Mouse (Mus musculus) subcutaneous adipose tissue, adult 2 months (tissue): ENCODE results near the gene Sf3b3. TPM values are rescaled to one million over a fixed set of nuclear protein-coding genes. Genes with fewer than 3 reads are reported as not detected.

Experiments used
- polyA plus RNA-seq: library from polyadenylated mRNA; depleted of rRNA; stranded (reverse); fragments of >200 nt; gene quantifications from 2 replicates; pipeline ENCODE4 v1.2.3, GENCODE M21; 2012; ENCODE audit warnings: low replicate concordance; rRNA removed

Gene Sf3b3
- polyA plus RNA-seq: 27.1 and 72.0 TPM in 2 replicates

GRCm38 (mm10) chr8:110846405-110847170 is at the start of gene Sf3b3, which contains the start of gene Cog4:
Gene Sf3b3, minus strand, starts transcription at chr8:110846787.
Gene Cog4, plus strand, starts transcription at chr8:110846600.

GRCm38 (mm10) chr8:110805669-110806068 is 40.9 kb downstream of the Sf3b3 start, which contains the start of gene Il34:
Gene Il34, minus strand, starts transcription at chr8:110805924.

Other genes with a start within 250 kb of the Sf3b3 start
- gene Vac14, start 228.2 kb downstream of the Sf3b3 start, polyA plus RNA-seq: 65.9 and 95.1 TPM in 2 replicates
- gene Mtss1l, start 125.3 kb downstream of the Sf3b3 start, polyA plus RNA-seq: 69.7 and 127 TPM in 2 replicates
- gene Il34, start 40.9 kb downstream of the Sf3b3 start, polyA plus RNA-seq: 19.1 and 59.2 TPM in 2 replicates
- gene Cog4, start 187 bp downstream of the Sf3b3 start, polyA plus RNA-seq: 56.8 and 79.9 TPM in 2 replicates
- 13.1 and 27.4 TPM in 2 replicates for gene Fuk, start 55.7 kb upstream of the Sf3b3 start, polyA plus RNA-seq
- gene St3gal2, start 73.1 kb upstream of the Sf3b3 start, polyA plus RNA-seq: 41.5 and 46.8 TPM in 2 replicates
- 25.6 and 40.0 TPM in 2 replicates for gene Ddx19a, start 151.0 kb upstream of the Sf3b3 start, polyA plus RNA-seq
- 4.7 and 5.4 TPM in 2 replicates for gene Ddx19b, start 185.0 kb upstream of the Sf3b3 start, polyA plus RNA-seq
- 33.2 and 50.3 TPM in 2 replicates for gene Aars, start 186.4 kb upstream of the Sf3b3 start, polyA plus RNA-seq
- not detected in 2 replicates for gene Exosc6, start 209.6 kb upstream of the Sf3b3 start, polyA plus RNA-seq
- 0.09 and 0.18 TPM in 2 replicates for gene Clec18a, start 245.6 kb upstream of the Sf3b3 start, polyA plus RNA-seq
- gene Pdpr, start 247.8 kb upstream of the Sf3b3 start, polyA plus RNA-seq: 19.5 and 27.0 TPM in 2 replicates